Mouse (Mus musculus): ENCODE results near the gene Dip2c.

Dip2c gene

DNA sequence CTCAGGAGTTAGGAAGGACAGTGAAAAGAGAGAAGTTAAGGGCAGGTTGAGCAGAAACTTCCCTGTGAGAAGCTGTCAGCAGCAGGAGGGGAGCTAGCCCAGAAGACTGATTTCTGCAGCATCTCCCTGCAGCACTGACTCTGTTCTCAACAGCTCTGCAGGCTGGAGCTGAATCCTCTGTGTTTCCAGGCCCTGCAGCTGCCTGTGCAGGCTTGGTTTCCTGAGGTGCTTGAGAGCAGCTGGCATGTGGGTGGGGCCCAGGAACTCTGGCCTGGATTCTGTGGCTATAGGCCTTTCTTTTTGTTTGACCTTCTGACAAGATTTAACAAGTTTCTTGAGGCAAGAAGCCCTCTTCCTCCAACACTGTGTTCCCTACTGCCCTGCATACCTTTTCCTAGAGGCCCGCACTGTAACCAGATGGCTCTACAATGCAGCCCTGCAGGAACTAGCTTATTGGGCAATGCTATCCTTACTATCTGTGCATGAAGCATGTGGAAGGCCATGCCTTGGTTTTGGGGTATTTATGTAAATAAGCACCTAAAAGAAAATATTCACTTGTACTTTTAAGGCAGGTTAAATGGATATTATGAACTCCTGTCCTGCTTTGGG lies 53.1 kb downstream of the Dip2c start:
- peak; percentile 18 to 51 for DNase-seq (ENCODE audit: low spot score in 2 of 2)

DNA sequence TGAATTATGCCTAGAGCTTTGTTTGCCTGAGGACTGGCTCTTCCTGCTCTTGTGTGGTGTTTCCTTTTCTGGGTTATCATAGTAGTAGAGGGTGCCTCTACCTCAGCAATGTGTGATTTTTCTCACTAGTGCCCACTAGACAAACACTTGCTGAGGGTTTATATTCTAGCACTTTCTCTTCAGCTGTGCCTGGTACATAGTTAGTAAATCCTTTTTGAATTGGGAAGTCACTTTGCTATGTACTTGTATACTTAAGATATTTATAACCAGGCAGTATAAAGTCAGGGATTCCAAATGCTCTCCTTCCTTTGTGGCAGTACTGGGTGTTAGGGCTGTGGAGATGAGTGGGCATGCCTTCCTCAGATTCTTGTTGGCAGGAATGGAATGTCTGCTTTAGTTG lies 56.9 kb downstream of the Dip2c start:
- DNase-seq (ENCODE audit: low spot score in 2 of 2): no peak

DNA sequence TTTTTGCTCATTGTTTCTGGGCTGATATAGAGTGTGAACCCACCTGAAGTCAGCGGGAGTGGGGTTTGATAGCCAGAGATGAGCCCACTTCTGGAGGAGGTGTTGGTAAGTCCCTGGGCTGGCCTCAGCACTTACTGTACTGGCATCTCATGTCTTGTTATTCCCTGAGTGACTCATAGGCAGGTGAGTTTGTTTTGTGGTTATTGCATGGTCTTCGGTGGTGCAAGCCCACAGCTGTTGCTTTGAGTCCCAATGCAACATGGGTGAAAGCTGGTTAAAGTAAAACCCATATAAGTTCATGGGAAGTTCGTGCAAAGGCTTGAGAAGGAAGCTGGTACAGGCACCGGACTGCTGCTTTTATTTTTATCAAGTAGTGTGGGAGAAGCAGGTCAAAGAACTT lies 64.0 kb downstream of the Dip2c start:
- no peak for DNase-seq (ENCODE audit: low spot score in 2 of 2)

DNA sequence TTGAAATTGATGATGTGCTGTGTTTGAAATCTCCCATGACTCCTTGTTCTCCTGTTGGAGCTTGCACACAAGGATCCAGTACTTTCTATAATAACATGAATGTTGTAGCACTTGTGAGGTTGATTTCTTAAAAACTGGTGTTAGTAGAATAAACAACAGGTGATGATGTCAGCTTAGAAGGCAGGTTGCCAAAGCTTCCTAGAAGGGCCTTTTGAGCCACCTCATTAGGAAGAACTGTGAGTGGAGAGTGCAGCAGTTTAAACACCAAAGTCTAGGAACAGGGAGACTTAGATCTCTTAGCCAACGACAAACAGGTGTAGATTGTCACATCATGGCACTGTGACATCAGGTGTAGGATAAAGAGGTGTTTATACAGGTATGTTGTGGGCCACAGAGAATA lies 66.4 kb downstream of the Dip2c start:
- no peak for DNase-seq (ENCODE audit: low spot score in 2 of 2)

DNA sequence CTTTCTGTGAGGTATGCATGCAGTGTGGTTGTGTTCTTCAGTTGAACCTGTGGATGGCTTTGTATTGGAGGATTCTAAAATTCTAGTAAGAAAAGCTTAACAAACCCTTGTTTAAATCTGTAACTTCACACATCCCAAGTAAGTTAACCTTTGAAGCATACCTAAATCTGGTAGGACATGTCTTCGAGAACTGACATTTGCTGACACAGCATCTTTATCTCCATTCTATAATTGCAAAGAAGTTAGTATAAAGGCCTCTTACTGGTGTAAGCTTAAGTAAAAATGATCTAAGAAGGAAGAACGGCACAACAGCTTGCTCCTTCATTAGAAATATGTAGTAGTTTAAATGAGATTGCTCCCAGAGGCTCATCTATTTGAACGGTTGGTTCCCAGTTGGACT lies 71.1 kb downstream of the Dip2c start:
- DNase-seq (ENCODE audit: low spot score in 2 of 2): no peak

DNA sequence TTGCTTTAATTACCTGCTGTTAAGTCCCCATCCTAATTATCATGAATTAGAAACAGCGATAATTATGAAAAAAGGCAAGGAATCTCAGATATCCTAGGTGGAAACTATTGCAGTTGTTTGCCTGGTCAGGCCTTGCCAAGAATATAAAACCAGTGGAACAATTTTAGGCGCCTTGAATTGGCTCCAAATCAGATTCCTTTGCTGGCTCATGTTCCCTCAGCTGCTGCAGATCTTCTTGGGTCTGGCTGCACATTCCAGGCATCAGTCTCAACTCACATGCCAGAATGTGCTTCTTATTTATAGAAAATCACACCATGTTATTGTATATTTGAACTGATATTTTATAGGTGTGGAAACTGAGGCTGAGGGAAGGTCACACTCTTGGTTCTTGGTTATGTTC lies 74.3 kb downstream of the Dip2c start:
- DNase-seq (ENCODE audit: low spot score in 2 of 2): peak in 1 of 2 experiments; percentile 29

DNA sequence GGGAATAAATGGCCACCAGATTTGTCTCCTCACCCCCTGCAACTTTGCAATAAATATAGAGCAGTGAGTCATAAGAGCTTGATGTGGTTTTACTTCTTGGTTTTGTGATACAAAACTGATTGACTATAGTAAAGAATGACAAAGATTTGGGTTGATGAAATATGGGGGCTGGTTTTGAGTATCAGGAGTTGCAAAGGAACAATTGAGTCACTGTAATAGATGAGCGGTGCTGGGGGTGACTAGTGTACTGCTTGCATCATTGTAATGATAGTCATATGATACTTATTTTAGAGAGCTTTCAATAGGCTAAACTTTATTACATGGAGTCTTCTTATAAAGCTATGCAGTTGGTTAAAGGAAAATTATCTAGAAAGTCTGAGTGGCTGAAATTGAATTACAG lies 77.6 kb downstream of the Dip2c start:
- no peak for DNase-seq (ENCODE audit: low spot score in 2 of 2)

DNA sequence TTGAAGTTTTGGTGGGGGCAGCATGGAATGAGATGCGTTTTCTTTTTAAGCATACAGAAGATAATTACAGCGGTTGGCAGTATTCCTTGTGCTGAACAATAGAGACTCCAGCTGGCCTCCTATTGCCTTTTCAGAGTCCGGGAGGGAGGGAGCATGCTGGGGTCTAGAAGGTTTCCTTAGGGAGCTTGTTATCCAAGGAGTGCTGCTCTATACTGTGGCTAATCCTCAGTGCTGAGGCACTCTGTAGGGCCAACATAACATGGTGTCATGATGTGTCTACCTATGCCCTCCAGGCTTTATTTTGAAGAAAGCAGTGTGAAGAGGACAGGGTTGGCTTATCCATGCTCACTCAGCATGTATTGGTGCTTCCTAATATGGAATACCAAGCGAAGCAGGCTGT lies 79.0 kb downstream of the Dip2c start:
- no peak for DNase-seq (ENCODE audit: low spot score in 2 of 2)

DNA sequence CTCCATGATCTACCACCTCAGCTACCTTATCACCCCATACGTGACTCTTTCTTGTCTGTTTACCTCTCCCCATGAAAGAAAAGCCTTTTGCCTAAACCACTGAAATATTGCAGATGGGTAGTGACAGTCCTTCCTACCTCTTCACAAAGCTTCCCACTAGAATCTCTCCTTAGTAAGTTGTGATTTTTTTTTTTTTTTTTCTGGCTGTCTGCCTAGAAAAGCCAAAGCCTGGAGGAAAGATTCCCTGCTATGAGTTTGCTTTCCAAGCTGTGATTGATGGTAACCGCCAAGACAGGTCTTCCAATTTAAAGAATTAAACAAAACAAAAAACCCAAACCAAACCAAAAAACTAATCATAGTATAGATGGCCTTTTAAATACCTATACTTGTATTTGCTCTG lies 85.1 kb downstream of the Dip2c start:
- no peak for DNase-seq (ENCODE audit: low spot score in 2 of 2)

DNA sequence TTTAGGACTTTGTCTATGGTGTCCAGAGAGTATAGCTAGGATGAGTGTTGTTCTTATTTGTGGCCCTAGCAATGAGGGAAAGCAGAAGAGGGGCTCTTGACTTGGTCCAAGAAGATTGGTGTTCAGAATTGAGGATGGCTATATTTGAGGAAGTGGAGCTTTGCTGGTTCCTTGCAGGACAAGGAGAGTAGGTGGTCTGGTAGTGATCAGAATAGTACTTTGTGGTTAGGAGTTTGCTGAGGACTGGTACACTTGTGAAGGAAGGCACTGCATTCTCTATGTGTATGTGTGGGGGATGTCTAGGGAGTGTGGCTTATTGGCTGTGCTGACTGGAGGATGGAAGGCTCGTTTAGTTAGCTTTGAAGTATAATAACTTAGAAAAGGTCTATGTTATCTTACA lies 95.1 kb downstream of the Dip2c start:
- DNase-seq (ENCODE audit: low spot score in 2 of 2): no peak

DNA sequence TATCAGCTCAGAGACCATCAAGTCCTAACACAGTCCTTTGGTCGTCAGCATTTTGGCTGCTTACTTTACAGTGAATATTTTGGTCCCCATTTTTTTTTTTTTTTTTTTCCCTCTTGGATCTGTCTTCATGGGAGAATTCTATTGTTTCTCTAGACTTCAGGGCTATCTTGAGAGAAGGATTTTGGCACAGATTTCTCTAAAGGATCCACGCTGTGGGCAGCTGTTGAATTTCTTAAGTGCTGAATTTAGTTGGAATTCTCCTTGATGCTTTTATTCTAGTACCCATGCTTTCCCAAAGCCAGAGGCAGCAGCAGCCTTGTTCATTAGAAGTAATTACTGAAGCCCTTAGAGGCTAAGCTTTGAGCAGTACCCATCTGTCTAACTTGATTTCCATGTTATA lies 100.8 kb downstream of the Dip2c start:
- no peak for DNase-seq (ENCODE audit: low spot score in 2 of 2)

DNA sequence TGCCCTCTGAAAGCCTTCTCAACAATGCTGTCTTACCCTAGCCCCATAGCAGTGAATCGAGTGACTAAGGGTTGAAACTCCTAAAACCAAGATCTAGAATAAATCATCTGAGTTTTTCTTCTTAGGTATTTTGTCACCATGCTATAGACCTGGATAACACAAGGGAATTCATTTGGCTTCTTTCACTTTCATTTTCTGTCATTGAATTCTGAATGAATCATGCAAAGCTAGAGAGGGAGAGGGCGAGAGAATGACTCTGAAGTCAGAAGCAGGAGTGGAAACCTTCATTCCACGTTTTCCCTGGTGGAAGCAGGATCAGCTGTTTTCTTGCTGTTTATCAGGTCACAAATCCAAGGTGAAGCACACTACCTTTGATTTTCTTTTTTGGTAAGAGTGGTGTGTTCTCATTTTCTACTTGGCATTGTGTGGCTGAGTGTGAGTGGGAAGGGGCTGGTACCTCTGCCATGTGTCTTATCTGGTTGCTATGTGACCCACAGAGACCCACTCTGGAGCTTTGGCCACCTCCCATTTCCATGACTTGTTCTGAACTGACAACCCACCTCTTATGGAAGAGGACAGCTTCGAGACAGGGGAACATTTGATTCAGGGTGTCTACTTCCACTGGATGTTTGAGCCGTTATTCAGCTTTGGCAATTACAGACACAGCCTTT lies 104.5 kb downstream of the Dip2c start:
- DNase-seq (ENCODE audit: low spot score in 2 of 2): no peak

DNA sequence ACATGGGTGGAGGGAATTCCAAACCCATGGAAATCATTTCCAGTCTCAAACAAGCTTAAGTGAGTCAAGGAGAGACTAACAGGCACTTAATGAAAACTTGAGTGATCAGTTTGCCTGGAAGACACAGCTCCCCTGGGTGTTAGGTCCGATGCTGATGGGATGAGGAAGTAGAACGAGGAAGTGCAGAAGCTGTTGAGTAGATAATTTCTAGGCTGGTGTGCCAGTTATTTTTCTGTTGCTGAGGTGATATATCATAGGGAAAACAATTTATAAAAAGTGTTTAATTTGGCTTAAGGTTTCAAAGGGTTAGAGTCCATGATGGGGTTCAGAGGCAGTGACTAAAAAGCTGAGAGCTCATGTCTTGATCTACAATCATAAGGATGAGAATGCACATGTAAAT lies 111.7 kb downstream of the Dip2c start:
- DNase-seq (ENCODE audit: low spot score in 2 of 2): no peak

DNA sequence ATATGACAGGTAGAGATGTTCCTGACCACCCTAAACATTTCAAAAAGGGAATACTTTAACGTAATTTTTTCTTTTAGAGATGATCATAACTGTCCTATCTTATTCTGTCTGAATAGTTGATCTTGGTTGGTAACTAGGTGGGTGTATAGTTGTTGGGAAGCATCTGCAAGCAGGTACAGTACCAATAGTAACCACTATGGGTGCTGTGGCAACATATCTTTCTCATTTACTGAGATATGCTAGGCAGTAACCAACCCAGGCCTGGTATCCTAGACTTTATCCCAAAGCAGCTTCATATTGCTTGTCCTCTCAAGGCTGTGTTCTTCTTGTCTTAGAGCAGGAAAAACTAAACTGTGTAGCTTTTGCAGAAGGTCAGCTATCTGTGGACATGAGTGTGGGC lies 113.0 kb downstream of the Dip2c start:
- no peak for DNase-seq (ENCODE audit: low spot score in 2 of 2)

DNA sequence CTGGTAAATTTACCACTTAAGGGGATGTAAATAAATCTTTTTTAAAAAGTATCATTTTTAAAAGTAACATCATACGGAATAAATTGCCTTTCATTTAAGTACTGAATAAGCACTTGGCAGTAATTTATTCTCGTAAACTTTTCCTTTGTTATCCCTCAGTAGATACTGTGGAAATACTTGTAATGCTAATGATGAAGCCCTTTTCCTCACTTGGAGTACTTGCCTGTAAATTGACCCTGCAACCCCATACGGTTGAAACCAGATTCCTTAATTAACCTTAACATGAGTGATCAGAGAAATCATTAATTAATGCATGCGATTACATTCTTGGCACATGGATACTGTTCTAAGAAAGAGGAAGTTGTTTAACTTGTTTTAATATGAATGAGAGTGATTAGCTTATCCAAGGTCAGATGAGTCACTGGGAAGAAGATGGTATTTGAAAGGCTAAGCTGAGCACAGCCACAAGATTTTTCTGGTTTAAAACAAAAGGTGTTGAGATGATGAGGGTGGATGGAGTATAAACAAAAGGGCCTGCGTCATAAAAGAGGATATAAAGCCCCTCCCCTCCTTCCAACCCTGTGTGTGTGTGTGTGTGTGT lies 114.0 kb downstream of the Dip2c start:
- DNase-seq (ENCODE audit: low spot score in 2 of 2): no peak

DNA sequence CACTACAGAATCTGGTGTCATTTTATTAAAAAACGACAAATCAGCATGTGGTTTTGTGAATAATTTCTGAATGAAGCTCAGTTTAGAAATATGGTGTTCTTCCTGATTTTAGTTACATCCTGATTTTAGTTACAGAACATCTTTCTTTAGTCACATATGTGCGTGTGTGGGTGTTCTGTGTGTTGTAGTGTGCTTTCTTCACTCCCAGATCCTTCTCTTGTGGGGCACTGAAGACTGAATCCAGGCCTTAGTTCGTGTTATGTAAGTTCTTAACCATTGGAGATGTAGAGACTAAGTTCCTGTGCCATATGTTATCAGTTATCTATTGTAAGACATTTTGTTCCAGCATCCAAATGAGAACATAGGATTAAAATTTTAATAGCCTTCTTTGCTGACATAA lies 117.1 kb downstream of the Dip2c start:
- DNase-seq (ENCODE audit: low spot score in 2 of 2): no peak

DNA sequence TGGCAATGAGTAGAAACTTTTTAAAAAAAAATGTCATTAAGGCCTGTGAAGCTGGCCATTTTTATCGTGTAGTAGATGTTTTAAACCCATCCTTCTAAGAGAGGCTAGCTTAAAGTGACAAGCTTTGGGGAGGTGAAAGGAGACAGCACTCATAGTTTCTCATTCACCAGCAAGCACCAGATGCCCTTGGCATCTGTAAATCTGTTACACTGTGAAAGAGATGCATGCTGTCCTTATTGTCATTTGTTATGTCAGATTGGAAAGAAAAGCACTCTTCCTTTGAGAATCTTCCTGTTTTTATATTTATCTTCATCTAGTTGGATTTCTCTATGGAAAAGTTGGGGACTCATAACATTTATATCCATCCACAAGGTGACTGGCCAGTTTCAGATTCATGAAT lies 119.0 kb downstream of the Dip2c start:
- no peak for DNase-seq (ENCODE audit: low spot score in 2 of 2)

DNA sequence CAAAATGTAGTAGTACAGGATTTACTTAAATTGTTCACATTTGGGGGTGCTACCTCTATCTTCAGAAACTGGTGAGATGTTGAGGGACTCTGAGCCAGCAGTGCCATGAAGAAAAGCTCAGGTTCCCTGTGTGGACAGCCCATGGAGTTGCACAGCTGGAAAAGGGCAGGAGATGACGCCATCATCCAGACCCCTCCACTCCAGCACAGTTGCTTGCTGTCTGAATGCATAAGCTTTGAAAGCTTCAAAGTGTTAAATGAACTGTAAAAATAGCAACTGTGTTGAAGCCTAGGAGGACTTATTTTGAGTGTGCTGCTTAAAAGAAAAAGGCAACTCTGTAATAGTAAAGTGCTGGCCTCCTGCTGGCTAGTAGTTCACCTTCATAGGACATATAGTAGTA lies 122.5 kb downstream of the Dip2c start:
- DNase-seq (ENCODE audit: low spot score in 2 of 2): no peak

DNA sequence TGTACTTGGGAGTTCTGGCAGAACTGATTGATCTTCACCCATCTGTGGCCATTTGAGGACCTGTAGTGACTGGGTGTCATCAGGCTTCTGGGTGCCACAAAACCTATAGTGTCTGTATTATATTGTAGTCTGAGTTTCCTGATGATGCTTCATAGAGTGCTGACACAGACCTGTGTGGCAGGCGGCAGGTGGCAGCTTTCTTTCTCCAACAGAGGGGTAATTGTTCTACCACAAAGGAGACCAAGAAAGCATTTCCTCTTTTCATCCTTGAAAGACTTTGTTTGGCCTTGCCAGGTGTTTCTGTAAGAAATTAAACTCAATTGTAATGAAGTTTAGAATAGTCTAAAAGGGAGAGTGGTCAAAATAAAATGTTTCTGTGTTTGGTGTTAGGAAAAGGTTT lies 129.1 kb downstream of the Dip2c start:
- no peak for DNase-seq (ENCODE audit: low spot score in 2 of 2)

DNA sequence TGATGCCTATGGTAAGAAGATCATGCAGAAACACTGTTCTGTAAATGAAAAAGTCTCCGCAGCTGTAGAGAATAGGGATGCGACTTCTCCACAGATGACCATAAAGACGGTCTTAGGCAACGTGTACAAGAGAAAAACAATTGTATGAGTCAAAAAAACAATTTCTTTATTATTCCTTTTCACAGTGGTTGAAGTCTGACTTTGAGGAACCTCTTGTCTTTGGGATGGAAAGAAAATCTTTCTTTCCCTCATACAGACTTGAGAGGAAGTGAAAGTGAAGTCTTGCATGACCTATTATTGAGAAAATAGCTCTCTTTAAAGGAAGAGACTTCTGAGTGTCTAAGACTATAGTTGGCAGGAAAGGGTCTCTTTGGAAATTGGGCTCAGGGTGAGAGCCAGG lies 132.7 kb downstream of the Dip2c start:
- DNase-seq (ENCODE audit: low spot score in 2 of 2): no peak

DNA sequence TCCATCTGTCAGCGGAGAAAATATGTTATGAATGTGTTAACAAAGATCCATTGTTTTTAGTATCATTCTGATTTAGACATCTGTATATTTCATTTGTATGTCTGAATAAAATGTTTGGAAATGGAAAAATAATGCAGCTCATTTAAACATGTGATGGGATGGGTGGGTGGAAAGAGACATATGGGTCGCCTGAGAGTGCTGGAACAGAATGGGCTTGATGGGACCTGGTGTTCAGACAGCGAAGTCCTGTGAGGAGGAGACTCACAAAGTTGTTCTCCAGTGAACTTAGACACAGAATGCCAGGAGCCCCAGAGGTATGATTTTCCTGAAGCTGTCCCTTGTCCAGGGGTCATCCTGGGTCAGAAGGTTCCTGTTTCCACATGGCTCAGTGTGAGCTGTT lies 142.1 kb downstream of the Dip2c start:
- DNase-seq (ENCODE audit: low spot score in 2 of 2): no peak

DNA sequence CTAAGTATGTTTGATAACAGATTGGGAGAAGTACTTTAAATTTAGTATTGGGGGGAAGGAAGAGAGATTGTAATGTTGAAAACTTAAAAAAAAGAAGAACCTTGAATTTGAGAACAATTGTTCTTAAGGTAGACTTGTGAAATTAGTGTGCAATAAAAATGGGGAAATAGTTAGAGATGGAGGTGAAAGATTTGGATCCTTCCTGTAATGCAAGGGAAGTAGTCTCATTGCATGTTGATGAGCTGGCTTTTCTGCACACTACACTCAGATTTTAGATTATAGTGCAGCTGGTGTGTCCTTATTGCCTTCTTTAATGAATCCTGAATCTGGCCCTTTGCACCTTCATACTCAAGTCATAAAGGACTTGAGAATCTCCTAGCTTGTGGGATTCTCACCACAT lies 142.9 kb downstream of the Dip2c start:
- DNase-seq (ENCODE audit: low spot score in 2 of 2): no peak

DNA sequence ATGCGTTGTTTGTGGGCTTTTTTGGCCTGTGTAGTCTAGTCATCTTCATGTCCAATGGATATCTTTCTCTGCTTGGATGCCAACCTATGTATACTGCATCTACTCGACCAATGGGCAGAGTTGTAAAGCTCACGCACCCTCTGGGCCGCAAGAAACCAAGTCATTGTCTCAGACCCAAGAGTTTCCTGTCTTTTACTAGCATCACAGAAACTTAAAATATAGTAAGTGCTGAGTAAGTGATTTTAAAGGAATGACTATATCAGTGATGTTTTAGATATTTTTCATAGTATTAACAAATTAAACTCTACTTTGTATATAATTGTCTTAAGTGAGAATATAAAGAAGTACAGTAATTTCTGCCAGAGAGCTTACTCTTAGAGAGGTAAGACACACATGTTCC lies 145.6 kb downstream of the Dip2c start:
- DNase-seq (ENCODE audit: low spot score in 2 of 2): no peak

DNA sequence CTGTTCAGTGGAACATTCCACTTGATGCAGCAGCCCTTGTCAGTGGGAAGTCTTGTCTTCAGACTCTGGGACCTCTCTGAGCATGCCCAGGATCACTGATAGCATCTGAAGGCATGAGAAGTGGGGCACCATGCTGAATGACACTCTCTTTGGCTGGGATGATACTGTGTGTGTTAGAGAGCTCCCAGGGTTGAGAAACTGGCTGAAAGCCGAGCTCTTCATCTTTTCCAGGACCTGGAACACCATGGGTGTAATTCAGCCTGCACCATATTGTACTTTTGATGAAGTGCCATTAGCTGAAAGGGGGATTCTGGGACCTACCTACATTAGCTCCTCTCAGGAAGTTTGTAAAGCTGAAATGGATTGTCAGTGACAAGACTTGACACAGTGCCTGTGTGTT lies 146.5 kb downstream of the Dip2c start:
- DNase-seq (ENCODE audit: low spot score in 2 of 2): no peak
